Comparison of ENCODE assay signal across 22 mouse cellular contexts in the genomic region with DNA sequence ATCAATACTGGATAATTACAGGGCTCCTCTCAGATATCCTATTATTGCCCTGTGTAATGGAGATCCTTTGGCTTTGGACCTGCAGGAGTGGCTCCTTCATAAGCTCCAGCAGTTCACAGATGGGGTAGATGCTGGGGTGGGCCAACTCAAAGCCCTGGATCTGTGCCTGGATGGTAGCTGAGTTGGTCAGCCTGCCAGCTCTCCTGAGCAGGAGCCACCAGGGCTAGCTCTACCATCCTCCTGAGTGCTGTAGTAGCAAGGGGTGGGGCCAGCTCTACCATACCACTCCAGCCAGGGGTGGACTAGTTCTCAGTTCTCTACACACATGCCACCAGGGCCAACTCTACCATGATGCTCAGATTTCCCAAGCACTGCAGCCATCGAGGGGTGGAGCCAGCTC. TPM values are rescaled to one million over a fixed set of nuclear protein-coding genes. Genes with fewer than 3 reads are reported as not detected.
DNase-seq lines count a peak whose midpoint lies in the region; ATAC-seq and TF ChIP-seq lines count a peak whose summit lies in the region.
"Had no signal": no experiment of that assay in that cellular context is flagged by ENCODE, and none has a peak within 500 bp of the region (broad histone marks: within the 10 kb centered on the region; RNA-seq: fewer than 3 reads in every experiment).

No protein-coding gene starts in this region.

- no peak for TF ChIP-seq EP300 in liver, postnatal 0 days (IDR thresholded peaks at IDR 0.05; ENCODE audit: low read depth)

- ATAC-seq in liver, embryonic 11.5 days (replicated peaks; ENCODE audit: low FRiP score): peak; percentile 31; the same call in 1 of the 2 replicates
- no peak for ATAC-seq in liver, postnatal 0 days
- ATAC-seq in megakaryocyte progenitor cell, adult 5-6 weeks (replicated peaks; ENCODE audit: poor library complexity): peak; percentile 29; the same call in 1 of the 2 replicates
- ATAC-seq: CD4-positive, CD25-positive, alpha-beta regulatory T cell, adult 4 months; forebrain, embryonic 16.5 days; intestine, embryonic 15.5 days had no signal

- H3K27me3 ChIP-seq in liver, embryonic 11.5 days (replicated peaks; ENCODE audit: control insufficient read depth, insufficient read depth, low read length): no peaks in the 10 kb centered on the region
- no peaks in the 10 kb centered on the region for H3K27me3 ChIP-seq in liver, postnatal 0 days (ENCODE audit: insufficient read depth, low read length)
- H3K27me3 ChIP-seq: embryonic facial prominence, embryonic 12.5 days; forebrain, embryonic 12.5 days; heart, embryonic 15.5 days; intestine, embryonic 15.5 days had no signal

- H3K27ac ChIP-seq in gastrocnemius, adult 2 months: no peak overlapping the region
- no peak overlapping the region for H3K27ac ChIP-seq in liver, embryonic 11.5 days (ENCODE audit: low read depth, low read length)
- no peak overlapping the region for H3K27ac ChIP-seq in liver, postnatal 0 days (ENCODE audit: low read depth)
- H3K27ac ChIP-seq: embryonic facial prominence, embryonic 12.5 days; forebrain, embryonic 12.5 days; heart, adult 2 months; heart, embryonic 15.5 days; hindbrain, embryonic 10.5 days; hindbrain, embryonic 14.5 days; intestine, embryonic 15.5 days had no signal

- 83% methylated on average over 1 of the region's 1 CpGs for WGBS in liver, embryonic 11.5 days
- WGBS in liver, postnatal 0 days (ENCODE audit: insufficient replicate concordance): 81% methylated on average over 1 of the region's 1 CpGs

- no peaks in the 10 kb centered on the region for H3K9me3 ChIP-seq in liver, embryonic 11.5 days (ENCODE audit: control insufficient read depth, low read length)
- no peaks in the 10 kb centered on the region for H3K9me3 ChIP-seq in liver, postnatal 0 days (ENCODE audit: low read length)
- H3K9me3 ChIP-seq: embryonic facial prominence, embryonic 12.5 days; forebrain, embryonic 12.5 days; G1E; heart, embryonic 15.5 days; hindbrain, embryonic 10.5 days; intestine, embryonic 15.5 days had no signal

- H3K4me3 ChIP-seq in gastrocnemius, adult 2 months: no peak overlapping the region
- H3K4me3 ChIP-seq in liver, embryonic 11.5 days (ENCODE audit: low read depth, low read length): no peak overlapping the region
- H3K4me3 ChIP-seq in liver, postnatal 0 days (ENCODE audit: low read depth, low read length): no peak overlapping the region
- H3K4me3 ChIP-seq: embryonic facial prominence, embryonic 12.5 days; forebrain, embryonic 12.5 days; heart, adult 2 months; heart, embryonic 15.5 days; hindbrain, embryonic 10.5 days; intestine, embryonic 15.5 days had no signal

- TF ChIP-seq CTCF in gastrocnemius, adult 2 months (IDR thresholded peaks at IDR 0.05): no peak
- TF ChIP-seq CTCF in liver, postnatal 0 days (IDR thresholded peaks at IDR 0.05; ENCODE audit: low read depth): no peak

- peaks cover 7% of the 10 kb centered on the region; the same call in 1 of the 2 replicates for H3K36me3 ChIP-seq in liver, embryonic 11.5 days (ENCODE audit: control insufficient read depth, insufficient read depth, low read length)
- peaks cover 33% of the 10 kb centered on the region for H3K36me3 ChIP-seq in liver, postnatal 0 days (replicated peaks; ENCODE audit: insufficient read depth, low read length)

- no peaks in the 10 kb centered on the region for H3K4me1 ChIP-seq in liver, embryonic 11.5 days (replicated peaks; ENCODE audit: control insufficient read depth, insufficient read depth, low read length)
- no peaks in the 10 kb centered on the region for H3K4me1 ChIP-seq in liver, postnatal 0 days (ENCODE audit: insufficient read depth)
- H3K4me1 ChIP-seq: embryonic facial prominence, embryonic 12.5 days; forebrain, embryonic 12.5 days; hindbrain, embryonic 10.5 days; intestine, embryonic 15.5 days had no signal

- intact Hi-C loops in gastrocnemius, adult 2 months (cut with DNase I): no loop called here

- H3K9ac ChIP-seq in liver, embryonic 11.5 days (ENCODE audit: low read depth, low read length): no peak overlapping the region
- H3K9ac ChIP-seq in liver, postnatal 0 days (replicated peaks): no peak overlapping the region
- H3K9ac ChIP-seq: embryonic facial prominence, embryonic 12.5 days; forebrain, embryonic 12.5 days; heart, embryonic 15.5 days; hindbrain, embryonic 14.5 days; intestine, embryonic 15.5 days had no signal

- no peak overlapping the region for H3K4me2 ChIP-seq in liver, embryonic 11.5 days
- no peak overlapping the region for H3K4me2 ChIP-seq in liver, postnatal 0 days (ENCODE audit: low read depth, low read length)
- H3K4me2 ChIP-seq: embryonic facial prominence, embryonic 12.5 days; forebrain, embryonic 12.5 days; heart, embryonic 11.5 days; heart, embryonic 15.5 days; hindbrain, embryonic 14.5 days; intestine, embryonic 15.5 days had no signal

- peak; percentile 18 for DNase-seq in gastrocnemius, adult 2 months
- DNase-seq in gastrocnemius, postnatal 25 days: no peak
- DNase-seq in liver, embryonic 11.5 days (ENCODE audit: low spot score): no peak
- no peak for DNase-seq in liver, postnatal 0 days
- no peak for DNase-seq in right cerebral cortex, adult 18-20 months
- DNase-seq: adrenal gland, postnatal 10 days; B cell, adult 2 months; cerebellum, adult 11 months; cerebellum, adult 9-10 months; embryo, embryonic 11 days; heart, adult 2 months had no signal

RNA-seq across cellular contexts. Expression of a gene that starts 14.9 kb away (rescaled TPM):
- total RNA-seq in gastrocnemius, adult 2 months (2021): 1 to 10 TPM; 4.6 to 6.3 TPM
- 1 to 10 TPM; 5.2 to 5.4 TPM for total RNA-seq in gastrocnemius, postnatal 25 days (2021)
- 15.4 and 16.8 TPM in 2 replicates for polyA plus RNA-seq in liver, embryonic 11.5 days (2014; fragmentation: Nextera tagmentation; extraction: Ambion mirVana)
- 10.0 and 10.5 TPM in 2 replicates for polyA plus RNA-seq in liver, postnatal 0 days (2015; fragmentation: Nextera tagmentation; extraction: Ambion mirVana)
- 16.8 and 20.3 TPM in 2 replicates for total RNA-seq in megakaryocyte progenitor cell, adult 5-6 weeks (2015)
- 5.3 and 6.7 TPM in 2 replicates for total RNA-seq in megakaryocyte progenitor cell, adult 5-6 weeks (2017)
